Mouse (Mus musculus) kidney, postnatal 25 days (tissue): Measurements from ENCODE around the gene Coq4.
A peak's percentile ranks its signal among the peaks of the same experiment; 100 is the strongest.

Experiments used
- DNase-seq, 2 experiments: peaks; one replicate each; pipeline ENCODE4 v3.0.0; 2021; ENCODE audit warnings: mixed read lengths in 2 of 2

Gene Coq4

GRCm38 (mm10) chr2:29802075-29802826 lies 15.0 kb downstream of the Coq4 start, which contains the start of gene Slc27a4:
Gene Slc27a4 (plus strand): TSS chr2:29802634.
- peak; percentile 98 to 99 for DNase-seq

GRCm38 (mm10) chr2:29802827-29803201 lies 15.5 kb downstream of the Coq4 start:
- no peak for DNase-seq

- peak; percentile 39 to 66 for DNase-seq
Observed at GRCm38 (mm10) chr2:29803400-29803831, 16.1 kb downstream of the Coq4 start.

- DNase-seq, result no peak
Observed at GRCm38 (mm10) chr2:29815678-29816371, 28.5 kb downstream of the Coq4 start.

- peak; percentile 81 to 91 for DNase-seq
Observed at GRCm38 (mm10) chr2:29817426-29818232, 30.3 kb downstream of the Coq4 start.

GRCm38 (mm10) chr2:29819363-29819762 lies 32.1 kb downstream of the Coq4 start:
- DNase-seq, result no peak

- DNase-seq, result peak; percentile 72 to 83
Observed at GRCm38 (mm10) chr2:29820025-29820817, 32.9 kb downstream of the Coq4 start, which contains the start of gene Urm1. Gene Urm1 (plus strand): TSS chr2:29820075.

- DNase-seq, result no peak
Observed at GRCm38 (mm10) chr2:29826318-29826925, 39.1 kb downstream of the Coq4 start.

GRCm38 (mm10) chr2:29826926-29827708 lies 39.8 kb downstream of the Coq4 start:
- peak; percentile 97 to 98 for DNase-seq

GRCm38 (mm10) chr2:29827709-29828024 lies 40.4 kb downstream of the Coq4 start:
- no peak for DNase-seq

- DNase-seq, result no peak
Observed at GRCm38 (mm10) chr2:29831106-29831505, 43.8 kb downstream of the Coq4 start.

- no peak for DNase-seq
Observed at GRCm38 (mm10) chr2:29833796-29834195, 46.5 kb downstream of the Coq4 start.

- DNase-seq, result peak in 1 of 2 experiments; percentile 66
Observed at GRCm38 (mm10) chr2:29835391-29835899, 48.2 kb downstream of the Coq4 start.

GRCm38 (mm10) chr2:29839460-29839859 lies 52.2 kb downstream of the Coq4 start:
- no peak for DNase-seq

- no peak for DNase-seq
Observed at GRCm38 (mm10) chr2:29843231-29844105, 56.2 kb downstream of the Coq4 start.

- no peak for DNase-seq
Observed at GRCm38 (mm10) chr2:29844115-29844514, 56.8 kb downstream of the Coq4 start.

GRCm38 (mm10) chr2:29844661-29845060 lies 57.4 kb downstream of the Coq4 start:
- DNase-seq, result no peak

GRCm38 (mm10) chr2:29845636-29846035 lies 58.3 kb downstream of the Coq4 start:
- DNase-seq, result no peak

- DNase-seq, result peak; percentile 39 to 68
Observed at GRCm38 (mm10) chr2:29846061-29846853, 59.0 kb downstream of the Coq4 start.
